ENCODE assay signal across 13 mouse cellular contexts in genomic region chr16:23632681-23633080, GRCm38 (mm10).
DNase-seq lines count a peak whose midpoint lies in the region; ATAC-seq and TF ChIP-seq lines count a peak whose summit lies in the region.
"Had no signal": no experiment of that assay in that cellular context is flagged by ENCODE, and none has a peak within 500 bp of the region (broad histone marks: within the 10 kb centered on the region; RNA-seq: fewer than 3 reads in every experiment).

No protein-coding gene starts in this region.

- no peak overlapping the region for H3K27ac ChIP-seq in hindbrain, postnatal 0 days
- H3K27ac ChIP-seq in hindbrain, embryonic 10.5 days: no peak overlapping the region
- H3K27ac ChIP-seq: forebrain, embryonic 10.5 days; hindbrain, embryonic 13.5 days; limb, embryonic 15.5 days; midbrain, embryonic 13.5 days had no signal

- no peaks in the 10 kb centered on the region for H3K4me1 ChIP-seq in hindbrain, postnatal 0 days (ENCODE audit: insufficient read depth, low read length)
- H3K4me1 ChIP-seq in hindbrain, embryonic 10.5 days (replicated peaks): 0 out of 2 replicates have a peak, but pooled peaks cover 2% of the 10 kb centered on the region
- H3K4me1 ChIP-seq: forebrain, embryonic 10.5 days; hindbrain, embryonic 13.5 days; limb, embryonic 15.5 days; midbrain, embryonic 13.5 days had no signal

- peak; percentile 37 for TF ChIP-seq CTCF in hindbrain, postnatal 0 days (IDR thresholded peaks at IDR 0.05; ENCODE audit: low read depth)

- H3K4me2 ChIP-seq in hindbrain, postnatal 0 days (ENCODE audit: low read depth, low read length): no peak overlapping the region
- H3K4me2 ChIP-seq: hindbrain, embryonic 13.5 days; limb, embryonic 15.5 days; midbrain, embryonic 13.5 days had no signal

- ATAC-seq in hindbrain, postnatal 0 days: no peak
- ATAC-seq: midbrain, embryonic 13.5 days had no signal

- H3K9ac ChIP-seq in hindbrain, postnatal 0 days (replicated peaks; ENCODE audit: low read length): no peak overlapping the region
- H3K9ac ChIP-seq: hindbrain, embryonic 13.5 days; limb, embryonic 15.5 days; midbrain, embryonic 13.5 days had no signal

- DNase-seq in hindbrain, postnatal 0 days (ENCODE audit: low spot score): no peak
- no peak for DNase-seq in hindbrain, embryonic 10.5 days (ENCODE audit: low spot score)
- peak; percentile 13 for DNase-seq in lung, postnatal 14 days
- no peak for DNase-seq in lung, adult 18-20 months
- peak; percentile 60 for DNase-seq in R1 (ENCODE audit: low read depth, low spot score)
- peak; percentile 30 for DNase-seq in thymus, postnatal 25 days
- DNase-seq in embryo, embryonic 10 days (ENCODE audit: low spot score): no peak
- DNase-seq in Muller cell, postnatal 12 days (ENCODE audit: inconsistent ontology term): no peak
- DNase-seq: spleen, adult 18-20 months had no signal

- no peaks in the 10 kb centered on the region for H3K27me3 ChIP-seq in hindbrain, postnatal 0 days (ENCODE audit: insufficient read depth, low read length)
- no peaks in the 10 kb centered on the region for H3K27me3 ChIP-seq in hindbrain, embryonic 10.5 days (ENCODE audit: insufficient read depth, poor library complexity, severe bottlenecking)
- H3K27me3 ChIP-seq: hindbrain, embryonic 13.5 days; limb, embryonic 15.5 days; midbrain, embryonic 13.5 days had no signal

- WGBS in hindbrain, postnatal 0 days: 65% methylated on average over 2 of the region's 2 CpGs
- WGBS in hindbrain, embryonic 10.5 days: 73% methylated on average over 2 of the region's 2 CpGs

- H3K9me3 ChIP-seq in hindbrain, postnatal 0 days (ENCODE audit: low read length): no peaks in the 10 kb centered on the region
- H3K9me3 ChIP-seq in hindbrain, embryonic 10.5 days: no peaks in the 10 kb centered on the region
- H3K9me3 ChIP-seq: forebrain, embryonic 10.5 days; hindbrain, embryonic 13.5 days; limb, embryonic 15.5 days had no signal

- no peak overlapping the region for H3K4me3 ChIP-seq in hindbrain, postnatal 0 days (ENCODE audit: low read length)
- no peak overlapping the region for H3K4me3 ChIP-seq in hindbrain, embryonic 10.5 days
- H3K4me3 ChIP-seq: forebrain, embryonic 10.5 days; hindbrain, embryonic 13.5 days; limb, embryonic 15.5 days; midbrain, embryonic 13.5 days had no signal

- H3K36me3 ChIP-seq in hindbrain, postnatal 0 days (ENCODE audit: insufficient read depth, low read length): no peaks in the 10 kb centered on the region
- no peaks in the 10 kb centered on the region for H3K36me3 ChIP-seq in hindbrain, embryonic 10.5 days
- H3K36me3 ChIP-seq: forebrain, embryonic 10.5 days; hindbrain, embryonic 13.5 days; limb, embryonic 15.5 days; midbrain, embryonic 13.5 days had no signal

Comparison
In these comparisons a context has a peak if more than half of its experiments do, and no peak if none do; other contexts are left out.
1. DNase-seq: peak in lung, postnatal 14 days (single experiment), R1 (single experiment) and thymus, postnatal 25 days (single experiment); none in hindbrain, postnatal 0 days (single experiment), hindbrain, embryonic 10.5 days (single experiment), lung, adult 18-20 months (0 of 2), embryo, embryonic 10 days (single experiment) and Muller cell, postnatal 12 days (single experiment).